ENCODE assay signal across 8 mouse cellular contexts in the genomic region with DNA sequence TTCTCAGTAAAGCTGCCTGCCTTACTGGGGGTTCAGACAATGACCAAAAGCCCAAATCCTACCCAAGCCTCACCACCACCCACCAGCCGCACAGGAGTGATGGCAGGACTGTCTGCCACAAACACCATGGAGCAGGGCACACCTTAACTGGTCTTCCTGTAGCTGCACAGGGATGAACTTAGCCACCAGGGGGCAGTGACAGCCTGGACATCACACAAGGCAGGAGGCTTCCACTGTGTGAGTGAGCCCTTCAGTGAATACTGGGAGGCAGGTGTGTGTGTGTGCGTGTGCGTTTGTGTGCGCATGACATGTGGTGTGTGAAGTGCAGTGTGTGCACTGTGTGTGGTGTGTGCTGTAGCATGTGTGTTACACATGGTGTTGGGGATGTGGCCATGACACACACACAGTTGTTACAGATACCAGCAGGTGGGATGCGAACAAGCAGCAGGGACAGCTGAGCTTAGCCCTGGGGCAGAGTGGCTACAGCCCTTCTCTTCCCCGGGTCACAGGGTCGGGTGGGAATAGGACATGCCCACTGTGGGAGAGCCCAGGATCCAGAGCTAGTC. TPM values are rescaled to one million over a fixed set of nuclear protein-coding genes. Genes with fewer than 3 reads are reported as not detected.
DNase-seq lines count a peak whose midpoint lies in the region; ATAC-seq lines count a peak whose summit lies in the region.

No protein-coding gene starts in this region.

- no peak overlapping the region for H3K4me3 ChIP-seq in intestine, embryonic 16.5 days (ENCODE audit: low read length)
- no peak overlapping the region for H3K4me3 ChIP-seq in midbrain, embryonic 11.5 days (ENCODE audit: low read depth, low read length)

- no peaks in the 10 kb centered on the region for H3K4me1 ChIP-seq in intestine, embryonic 16.5 days (ENCODE audit: control insufficient read depth, insufficient read depth, low read length)
- peaks cover 6% of the 10 kb centered on the region for H3K4me1 ChIP-seq in midbrain, embryonic 11.5 days (ENCODE audit: control insufficient read depth, insufficient read depth, low read length)

- intact Hi-C loops in left cerebral cortex, postnatal 25 days (cut with DNase I), result loop anchor here (1.0 to 5.0 kb wide), 4 partner anchors 38 to 100 kb away; a partner anchor contains a TSS

- no peak overlapping the region for H3K9ac ChIP-seq in intestine, embryonic 16.5 days (ENCODE audit: low read depth, low read length)
- no peak overlapping the region for H3K9ac ChIP-seq in midbrain, embryonic 11.5 days (ENCODE audit: low read length)

- H3K9me3 ChIP-seq in intestine, embryonic 16.5 days (ENCODE audit: control insufficient read depth, low read length), result no peaks in the 10 kb centered on the region
- no peaks in the 10 kb centered on the region for H3K9me3 ChIP-seq in midbrain, embryonic 11.5 days (ENCODE audit: control insufficient read depth, low read length)

- H3K4me2 ChIP-seq in intestine, embryonic 16.5 days (ENCODE audit: low read depth, low read length), result no peak overlapping the region
- H3K4me2 ChIP-seq in midbrain, embryonic 11.5 days, result no peak overlapping the region

- no peaks in the 10 kb centered on the region for H3K27me3 ChIP-seq in intestine, embryonic 16.5 days (replicated peaks; ENCODE audit: control insufficient read depth, insufficient read depth, low read length)
- H3K27me3 ChIP-seq in midbrain, embryonic 11.5 days (ENCODE audit: control insufficient read depth, insufficient read depth, low read length), result no peaks in the 10 kb centered on the region

- WGBS in intestine, embryonic 16.5 days, result 81% methylated on average over 7 of the region's 7 CpGs
- whole genome bisulfite sequencing in midbrain, embryonic 11.5 days, result 88% methylated on average over 7 of the region's 7 CpGs

- peak; percentile 85 for ATAC-seq in intestine, embryonic 16.5 days
- peak; percentile 71 for ATAC-seq in midbrain, embryonic 11.5 days (ENCODE audit: low FRiP score)

- peak; percentile 86 for DNase-seq in adipocyte (ENCODE audit: low spot score)
- peak; percentile 77 for DNase-seq in embryo, embryonic 11 days
- peak; percentile 52 to 78 for DNase-seq in gastrocnemius, postnatal 4 days (ENCODE audit: low spot score in 2 of 2)
- DNase-seq in left cerebral cortex, postnatal 25 days (ENCODE audit: low spot score in 2 of 2), result peak; percentile 85 to 90
- peak; percentile 91 for DNase-seq in midbrain, embryonic 11.5 days (ENCODE audit: low spot score, missing footprints)
- DNase-seq in right cerebral cortex, postnatal 4 days, result peak; percentile 79
- DNase-seq in yolk sac, embryonic 10.5 days (ENCODE audit: low spot score), result peak; percentile 43

- H3K36me3 ChIP-seq in intestine, embryonic 16.5 days (ENCODE audit: control insufficient read depth, insufficient read depth, low read length), result peaks cover 43% of the 10 kb centered on the region
- H3K36me3 ChIP-seq in midbrain, embryonic 11.5 days (ENCODE audit: control insufficient read depth, insufficient read depth, low read length), result peaks cover 51% of the 10 kb centered on the region

- H3K27ac ChIP-seq in intestine, embryonic 16.5 days (ENCODE audit: low read length), result no peak overlapping the region
- no peak overlapping the region for H3K27ac ChIP-seq in midbrain, embryonic 11.5 days (ENCODE audit: low read depth, low read length)

RNA-seq across cellular contexts. Expression of a gene that starts 22.4 kb away (rescaled TPM):
- not detected for total RNA-seq in gastrocnemius, postnatal 4 days (2021)
- 0.12 and 0.17 TPM in 2 replicates for polyA plus RNA-seq in intestine, embryonic 16.5 days (2015; fragmentation: Nextera tagmentation; extraction: Ambion mirVana)
- total RNA-seq in left cerebral cortex, postnatal 25 days (2021), result not detected
- 0.11 and 0.25 TPM in 2 replicates for polyA plus RNA-seq in midbrain, embryonic 11.5 days (2014; fragmentation: Nextera tagmentation; extraction: Ambion mirVana)

RNA-seq across cellular contexts. Expression of a gene that starts 23.5 kb away (rescaled TPM):
- total RNA-seq in gastrocnemius, postnatal 4 days (2021), result not detected
- polyA plus RNA-seq in intestine, embryonic 16.5 days (2015; fragmentation: Nextera tagmentation; extraction: Ambion mirVana), result not detected in 2 replicates
- total RNA-seq in left cerebral cortex, postnatal 25 days (2021), result not detected
- polyA plus RNA-seq in midbrain, embryonic 11.5 days (2014; fragmentation: Nextera tagmentation; extraction: Ambion mirVana), result not detected in 2 replicates

RNA-seq across cellular contexts. Expression of a gene that starts 37.5 kb away (rescaled TPM):
- 10 to 100 TPM; 23.9 to 27.2 TPM for total RNA-seq in gastrocnemius, postnatal 4 days (2021)
- 22.6 and 26.2 TPM in 2 replicates for polyA plus RNA-seq in intestine, embryonic 16.5 days (2015; fragmentation: Nextera tagmentation; extraction: Ambion mirVana)
- total RNA-seq in left cerebral cortex, postnatal 25 days (2021), result 10 to 100 TPM; 69.5 to 71.8 TPM
- 26.3 and 29.0 TPM in 2 replicates for polyA plus RNA-seq in midbrain, embryonic 11.5 days (2014; fragmentation: Nextera tagmentation; extraction: Ambion mirVana)
